Mouse (Mus musculus): ENCODE results near the gene Trex1. TPM values are rescaled to one million over a fixed set of nuclear protein-coding genes. Genes with fewer than 3 reads are reported as not detected.

Trex1 gene
- 7.1 and 7.5 TPM in 2 replicates for polyA plus RNA-seq (2016; fragmentation: Nextera tagmentation; extraction: Ambion mirVana)

DNA sequence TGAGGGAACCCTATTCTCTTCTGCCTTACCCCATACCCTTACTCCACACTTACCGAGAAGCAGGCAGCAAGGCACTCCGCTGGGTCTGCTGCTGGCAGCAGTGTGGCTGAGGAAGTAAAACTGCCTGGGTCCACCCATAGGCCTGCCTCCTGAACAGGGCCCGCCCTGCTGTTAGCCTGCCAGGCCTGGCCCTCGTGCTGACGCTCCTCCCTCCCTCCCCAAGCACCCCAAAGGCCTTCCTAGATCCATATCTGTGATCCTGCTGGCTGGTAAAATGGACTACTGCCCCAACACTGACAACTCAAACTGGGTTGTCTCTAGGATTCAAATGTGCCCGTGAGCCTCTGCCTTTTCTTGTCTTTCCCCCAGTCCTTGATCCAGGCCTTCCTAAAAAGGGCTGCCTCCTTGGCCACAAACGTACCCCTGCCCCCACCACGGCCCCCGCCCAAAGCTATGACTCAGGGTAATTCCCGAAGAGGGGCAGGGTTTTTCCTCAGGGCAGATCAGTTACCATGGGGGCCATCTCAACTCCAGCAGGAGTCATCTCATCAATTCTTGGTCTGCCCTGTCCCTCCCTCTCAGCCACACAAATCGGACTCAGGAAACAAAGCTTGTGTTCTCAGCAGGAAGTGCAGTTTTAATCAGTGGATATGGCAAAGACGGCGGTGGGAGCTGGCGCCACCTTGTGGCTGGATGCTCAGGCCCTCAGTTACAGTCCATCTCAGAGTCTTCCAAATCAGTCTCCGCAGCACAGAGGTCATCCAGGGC, at the start of gene Trex1:
Gene Trex1 (minus strand): TSS at position 599 of the 768 bp plus-strand sequence.
- peak; percentile 74 for ATAC-seq (ENCODE audit: insufficient number of reproducible peaks, insufficient read depth, low FRiP score, low TSS enrichment, low read depth)
- 28% methylated on average over 15 of the region's 15 CpGs for WGBS
- H3K9ac ChIP-seq (replicated peaks) = peak within 1 kb of the TSS; percentile 60
- peaks cover 80% of the 10 kb centered on the region for H3K36me3 ChIP-seq
- no peaks in the 10 kb centered on the region for H3K9me3 ChIP-seq
- H3K4me3 ChIP-seq (replicated peaks) = peak within 1 kb of the TSS; percentile 33
- H3K4me2 ChIP-seq = peak within 1 kb of the TSS; percentile 52
- H3K4me1 ChIP-seq (replicated peaks) = peaks cover 18% of the 10 kb centered on the region
- H3K27ac ChIP-seq = peak within 1 kb of the TSS; percentile 80
- no peaks in the 10 kb centered on the region for H3K27me3 ChIP-seq

DNA sequence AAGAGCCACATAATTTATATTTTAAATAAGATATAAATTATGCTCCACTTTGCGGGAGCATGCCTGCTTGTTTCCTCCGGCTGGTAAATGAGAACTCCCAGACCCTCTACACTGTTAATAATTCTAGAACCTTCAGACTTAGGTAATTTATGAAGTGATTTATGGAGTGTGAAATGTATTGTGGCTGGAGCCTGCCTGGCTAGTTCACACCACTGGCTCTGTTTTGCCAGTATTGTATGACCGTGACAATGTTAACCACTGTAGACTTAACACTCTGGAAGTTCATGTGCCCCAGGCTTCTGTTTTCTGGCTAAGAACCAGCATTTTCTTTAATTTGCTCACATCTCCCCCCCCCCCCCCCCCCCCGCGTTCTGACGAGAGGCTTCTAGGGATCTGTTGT, 47.8 kb upstream of the Trex1 start:
- Histone ChIP-seq H3K4me2 (no peak overlapping the region), H3K27me3 (no peaks in the 10 kb centered on the region), H3K27ac (peak overlapping the region; percentile 42), H3K36me3 (peaks cover 96% of the 10 kb centered on the region), H3K4me3 (replicated peaks) (no peak overlapping the region), H3K9ac (replicated peaks) (no peak overlapping the region), H3K9me3 (no peaks in the 10 kb centered on the region), H3K4me1 (replicated peaks) (peaks cover 29% of the 10 kb centered on the region)
- ATAC-seq (ENCODE audit: insufficient number of reproducible peaks, insufficient read depth, low FRiP score, low TSS enrichment, low read depth) = no peak; the same call in 1 of the 2 replicates
- 29% methylated on average over 5 of the region's 6 CpGs for WGBS

DNA sequence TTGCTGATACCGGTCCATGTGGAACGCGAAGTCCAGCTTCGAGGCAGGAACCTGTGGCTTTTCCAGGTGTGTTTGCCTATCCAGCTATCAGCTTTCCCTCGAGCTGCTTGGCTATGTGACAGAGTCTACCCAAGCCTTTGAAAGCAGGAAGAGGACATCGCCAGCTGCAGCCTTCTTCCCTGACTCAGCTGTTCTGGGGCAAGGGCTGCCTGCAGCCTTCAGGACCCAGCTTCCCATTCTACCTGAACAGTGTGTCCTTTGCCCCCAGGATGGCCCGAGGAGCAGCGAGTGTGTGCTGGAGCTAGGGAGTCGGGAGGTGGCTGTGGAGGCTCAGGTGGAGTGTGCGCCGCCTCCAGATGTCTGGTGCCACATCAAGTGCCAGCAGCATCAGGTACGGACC, 46.1 kb upstream of the Trex1 start:
- Histone ChIP-seq H3K4me2 (no peak overlapping the region), H3K9me3 (no peaks in the 10 kb centered on the region), H3K36me3 (peaks cover 95% of the 10 kb centered on the region), H3K27ac (no peak overlapping the region), H3K27me3 (no peaks in the 10 kb centered on the region), H3K9ac (replicated peaks) (no peak overlapping the region), H3K4me3 (replicated peaks) (no peak overlapping the region), H3K4me1 (replicated peaks) (peaks cover 29% of the 10 kb centered on the region)
- ATAC-seq (ENCODE audit: insufficient number of reproducible peaks, insufficient read depth, low FRiP score, low TSS enrichment, low read depth) = no peak
- 90% methylated on average over 12 of the region's 12 CpGs for WGBS

DNA sequence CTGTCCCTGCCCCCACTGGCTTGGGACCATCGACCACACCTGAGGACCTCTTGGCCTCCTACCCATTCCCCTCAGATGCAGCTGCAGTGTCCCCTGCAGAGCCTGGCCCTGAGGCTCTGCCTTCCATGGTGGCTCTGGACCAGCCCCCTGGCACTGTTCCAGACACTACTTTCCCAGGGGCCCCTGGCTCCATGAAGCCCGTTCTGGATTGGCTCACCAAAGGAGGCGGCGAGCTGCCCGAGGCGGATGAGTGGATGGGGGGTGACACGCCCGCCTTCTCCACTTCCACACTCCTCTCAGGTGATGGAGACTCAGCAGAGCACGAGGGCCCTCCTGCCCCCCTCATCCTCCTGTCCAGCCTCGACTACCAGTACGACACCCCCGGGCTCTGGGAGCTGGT, 45.5 kb upstream of the Trex1 start:
- WGBS = 82% methylated on average over 12 of the region's 12 CpGs
- Histone ChIP-seq H3K9ac (replicated peaks) (no peak overlapping the region), H3K4me2 (no peak overlapping the region), H3K9me3 (no peaks in the 10 kb centered on the region), H3K36me3 (peaks cover 95% of the 10 kb centered on the region), H3K4me1 (replicated peaks) (peaks cover 29% of the 10 kb centered on the region), H3K27me3 (no peaks in the 10 kb centered on the region), H3K27ac (no peak overlapping the region), H3K4me3 (replicated peaks) (no peak overlapping the region)
- ATAC-seq (ENCODE audit: insufficient number of reproducible peaks, insufficient read depth, low FRiP score, low TSS enrichment, low read depth) = no peak

DNA sequence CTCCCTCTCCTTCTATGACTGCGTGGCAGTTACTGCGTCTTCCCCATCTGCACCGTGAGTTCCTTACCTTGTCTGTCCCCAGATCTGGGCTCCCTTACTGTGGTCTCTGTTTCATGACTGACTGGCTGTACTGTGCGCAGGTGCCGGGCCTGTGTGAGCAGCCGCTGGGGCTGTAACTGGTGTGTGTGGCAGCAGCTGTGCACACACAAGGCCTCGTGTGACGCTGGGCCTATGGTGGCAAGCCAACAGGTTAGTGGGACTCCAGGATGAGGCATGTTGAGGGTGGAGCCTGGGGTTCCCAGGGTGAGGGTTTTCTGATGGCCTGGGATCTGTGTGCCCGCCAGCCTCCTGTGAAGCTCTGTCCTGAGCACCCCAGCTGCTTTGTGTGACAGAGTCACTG, 44.5 kb upstream of the Trex1 start:
- no peaks in the 10 kb centered on the region for H3K9me3 ChIP-seq
- ATAC-seq (ENCODE audit: insufficient number of reproducible peaks, insufficient read depth, low FRiP score, low TSS enrichment, low read depth) = no peak
- peaks cover 95% of the 10 kb centered on the region for H3K36me3 ChIP-seq
- WGBS = 89% methylated on average over 9 of the region's 9 CpGs
- no peak overlapping the region for H3K4me2 ChIP-seq
- H3K27me3 ChIP-seq = no peaks in the 10 kb centered on the region
- no peak overlapping the region for H3K9ac ChIP-seq (replicated peaks)
- H3K27ac ChIP-seq = no peak overlapping the region; the same call in 1 of the 2 replicates
- H3K4me1 ChIP-seq (replicated peaks) = peaks cover 36% of the 10 kb centered on the region
- H3K4me3 ChIP-seq (replicated peaks) = no peak overlapping the region

DNA sequence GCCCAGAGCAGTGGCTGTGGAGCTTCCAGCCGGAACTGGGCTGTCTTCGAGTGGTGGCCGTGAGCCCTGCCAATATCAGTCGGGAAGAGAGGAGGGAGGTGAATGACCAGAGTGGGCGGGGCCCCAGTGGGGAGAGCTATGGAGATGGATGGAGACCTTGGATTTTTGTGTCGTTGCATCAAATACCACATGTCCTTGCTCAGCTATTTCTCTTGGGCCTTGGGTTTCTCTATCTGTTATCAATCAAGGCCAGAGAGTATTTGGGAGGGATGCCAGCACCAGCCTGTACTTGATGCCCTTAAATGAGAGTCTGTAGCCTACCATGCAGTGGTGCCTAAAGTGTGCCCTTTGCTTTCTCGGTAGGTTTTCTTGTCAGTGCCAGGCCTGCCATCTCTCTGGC, 43.7 kb upstream of the Trex1 start:
- Histone ChIP-seq H3K4me2 (no peak overlapping the region), H3K36me3 (peaks cover 90% of the 10 kb centered on the region), H3K4me3 (replicated peaks) (no peak overlapping the region), H3K27me3 (no peaks in the 10 kb centered on the region), H3K9me3 (no peaks in the 10 kb centered on the region), H3K4me1 (replicated peaks) (peaks cover 44% of the 10 kb centered on the region), H3K9ac (replicated peaks) (no peak overlapping the region), H3K27ac (no peak overlapping the region)
- WGBS = 82% methylated on average over 7 of the region's 7 CpGs
- no peak for ATAC-seq (ENCODE audit: insufficient number of reproducible peaks, insufficient read depth, low FRiP score, low TSS enrichment, low read depth)

DNA sequence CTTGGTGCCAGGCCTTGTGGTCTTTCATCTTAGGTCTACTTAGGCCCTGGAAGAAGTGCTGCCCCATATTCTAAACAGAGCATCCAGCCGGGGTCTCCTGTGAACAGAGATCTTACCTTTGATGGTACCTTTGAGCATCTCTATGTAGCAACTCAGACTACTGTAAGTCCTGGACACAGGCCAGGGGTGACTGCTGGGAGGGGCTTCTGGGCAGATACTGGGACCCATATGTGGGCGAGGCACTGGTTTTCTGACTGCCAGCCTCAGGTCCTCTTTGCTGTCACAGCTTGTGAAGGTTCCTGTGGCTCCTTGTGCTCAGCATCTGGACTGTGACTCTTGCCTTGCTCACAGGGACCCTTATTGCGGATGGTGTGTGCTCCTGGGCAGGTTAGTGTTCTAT, 43.0 kb upstream of the Trex1 start:
- H3K4me1 ChIP-seq (replicated peaks) = peaks cover 46% of the 10 kb centered on the region
- H3K9me3 ChIP-seq = no peaks in the 10 kb centered on the region
- H3K9ac ChIP-seq (replicated peaks) = 0 out of 2 replicates have a peak overlapping the region, but pooled peaks have one; percentile 4
- no peaks in the 10 kb centered on the region for H3K27me3 ChIP-seq
- no peak overlapping the region for H3K4me2 ChIP-seq
- 92% methylated on average over 3 of the region's 3 CpGs for WGBS
- H3K27ac ChIP-seq = no peak overlapping the region
- peaks cover 83% of the 10 kb centered on the region for H3K36me3 ChIP-seq
- no peak for ATAC-seq (ENCODE audit: insufficient number of reproducible peaks, insufficient read depth, low FRiP score, low TSS enrichment, low read depth)
- no peak overlapping the region for H3K4me3 ChIP-seq (replicated peaks)

DNA sequence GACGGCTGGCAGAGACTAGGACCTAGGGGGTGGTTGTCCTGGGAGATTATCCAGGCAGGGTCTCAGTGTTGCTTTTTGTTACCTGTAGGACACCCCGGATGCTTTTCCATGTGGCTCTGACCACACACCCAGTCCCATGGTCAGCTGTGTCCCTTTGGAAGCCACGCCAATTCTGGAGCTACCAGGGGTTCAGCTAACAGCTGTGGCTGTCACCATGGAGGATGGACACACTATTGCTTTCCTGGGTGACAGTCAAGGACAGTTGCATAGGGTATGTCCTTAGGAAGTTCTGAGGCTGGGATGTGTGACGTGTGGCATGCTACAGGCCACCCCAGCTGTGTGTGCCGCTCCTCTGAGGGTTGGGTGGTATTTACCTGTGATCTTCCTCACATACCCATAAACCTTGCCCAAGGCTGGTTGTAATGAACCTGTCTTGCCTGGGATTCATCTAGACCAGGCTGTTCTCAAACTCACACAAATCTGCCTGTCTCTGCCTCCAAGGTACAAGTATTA, 42.5 kb upstream of the Trex1 start:
- WGBS = 91% methylated on average over 5 of the region's 5 CpGs
- H3K36me3 ChIP-seq = peaks cover 81% of the 10 kb centered on the region
- ATAC-seq (ENCODE audit: insufficient number of reproducible peaks, insufficient read depth, low FRiP score, low TSS enrichment, low read depth) = no peak

DNA sequence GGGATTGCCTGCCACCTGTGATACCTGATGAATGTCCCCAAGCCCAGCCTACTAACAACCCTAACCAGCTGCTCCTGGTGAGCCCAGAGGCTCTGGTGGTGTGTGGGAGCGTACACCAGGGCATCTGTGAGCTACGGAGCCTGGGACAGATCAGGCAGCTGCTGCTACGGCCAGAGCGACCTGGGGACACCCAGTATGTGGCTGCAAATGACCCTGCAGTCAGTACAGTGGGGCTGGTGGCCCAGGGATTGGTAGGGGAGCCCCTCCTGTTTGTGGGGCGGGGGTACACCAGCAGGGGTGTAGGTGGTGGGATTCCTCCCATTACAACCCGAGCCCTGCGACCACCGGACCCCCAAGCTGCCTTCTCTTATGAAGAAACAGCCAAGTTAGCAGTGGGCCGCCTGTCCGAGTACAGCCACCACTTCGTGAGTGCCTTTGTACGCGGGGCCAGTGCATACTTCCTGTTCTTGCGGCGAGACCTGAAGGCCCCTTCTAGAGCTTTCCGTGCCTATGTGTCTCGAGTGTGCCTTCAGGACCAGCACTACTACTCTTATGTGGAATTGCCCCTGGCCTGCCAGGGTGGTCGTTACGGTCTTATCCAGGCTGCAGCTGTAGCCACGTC, 40.9 kb upstream of the Trex1 start:
- no peak for ATAC-seq (ENCODE audit: insufficient number of reproducible peaks, insufficient read depth, low FRiP score, low TSS enrichment, low read depth)
- H3K4me3 ChIP-seq (replicated peaks) = no peak overlapping the region
- no peaks in the 10 kb centered on the region for H3K27me3 ChIP-seq
- 0 out of 2 replicates have a peak overlapping the region, but pooled peaks have one; percentile 23 for H3K27ac ChIP-seq
- no peak overlapping the region for H3K9ac ChIP-seq (replicated peaks)
- no peak overlapping the region for H3K4me2 ChIP-seq
- H3K4me1 ChIP-seq (replicated peaks) = peaks cover 44% of the 10 kb centered on the region
- peaks cover 65% of the 10 kb centered on the region for H3K36me3 ChIP-seq
- H3K9me3 ChIP-seq = no peaks in the 10 kb centered on the region
- 85% methylated on average over 20 of the region's 20 CpGs for WGBS

More for the DNA sequence above, 42.5 kb upstream of the Trex1 start:
- Histone ChIP-seq H3K4me2 (no peak overlapping the region), H3K4me1 (replicated peaks) (peaks cover 47% of the 10 kb centered on the region), H3K27me3 (no peaks in the 10 kb centered on the region), H3K4me3 (replicated peaks) (no peak overlapping the region), H3K9me3 (no peaks in the 10 kb centered on the region), H3K9ac (replicated peaks) (no peak overlapping the region), H3K27ac (no peak overlapping the region)

DNA sequence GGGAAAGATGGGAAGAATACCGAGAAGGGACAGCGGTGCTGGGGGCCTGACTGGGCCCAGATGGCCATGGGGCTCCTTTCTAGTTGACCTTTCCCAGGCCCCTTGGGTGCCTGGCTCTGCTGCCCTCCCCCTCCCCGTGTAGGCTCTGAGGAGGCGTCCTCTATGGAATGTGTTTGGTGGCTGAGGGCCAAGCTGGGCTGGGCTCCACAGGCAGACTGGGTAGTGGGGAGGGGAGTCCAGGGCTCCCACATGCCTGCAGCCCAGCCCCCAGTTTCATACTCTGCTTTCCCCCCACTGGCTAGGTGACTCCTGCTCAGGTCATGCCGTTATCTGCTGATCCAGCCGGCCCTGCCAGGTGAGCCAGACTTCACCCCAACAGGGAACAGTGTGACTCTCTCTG, 39.4 kb upstream of the Trex1 start:
- H3K27ac ChIP-seq = peak overlapping the region; percentile 100
- peaks cover 51% of the 10 kb centered on the region for H3K36me3 ChIP-seq
- peak overlapping the region; percentile 93 for H3K4me2 ChIP-seq
- 57% methylated on average over 5 of the region's 6 CpGs for WGBS
- H3K27me3 ChIP-seq = no peaks in the 10 kb centered on the region
- H3K4me1 ChIP-seq (replicated peaks) = peaks cover 45% of the 10 kb centered on the region
- ATAC-seq (ENCODE audit: insufficient number of reproducible peaks, insufficient read depth, low FRiP score, low TSS enrichment, low read depth) = no peak
- no peaks in the 10 kb centered on the region for H3K9me3 ChIP-seq
- H3K9ac ChIP-seq (replicated peaks) = peak overlapping the region; percentile 42
- H3K4me3 ChIP-seq (replicated peaks) = peak overlapping the region; percentile 11; the same call in 1 of the 2 replicates

DNA sequence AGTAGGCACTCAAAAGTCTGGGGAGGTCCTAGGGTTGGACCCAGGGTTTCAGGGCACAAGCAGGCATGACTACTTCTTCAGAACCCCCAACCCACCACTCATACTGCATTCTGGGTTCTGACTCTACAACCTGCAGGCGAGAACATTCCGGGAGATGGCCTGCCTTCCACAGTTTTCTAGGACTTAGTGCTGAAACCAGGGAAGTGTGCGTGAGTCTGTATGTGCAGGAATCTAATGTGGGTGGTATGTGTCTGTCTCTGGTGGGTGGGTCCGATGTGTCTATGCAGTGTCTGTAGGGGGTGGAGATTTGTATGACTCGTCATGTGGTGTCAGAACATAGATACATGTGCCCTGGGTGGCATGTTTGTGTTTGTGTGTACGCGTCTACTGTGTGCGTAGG, 38.8 kb upstream of the Trex1 start:
- H3K4me1 ChIP-seq (replicated peaks) = peaks cover 50% of the 10 kb centered on the region
- H3K36me3 ChIP-seq = peaks cover 45% of the 10 kb centered on the region
- H3K27ac ChIP-seq = peak overlapping the region; percentile 100
- H3K9ac ChIP-seq (replicated peaks) = no peak overlapping the region; the same call in 1 of the 2 replicates
- H3K27me3 ChIP-seq = no peaks in the 10 kb centered on the region
- whole genome bisulfite sequencing = 92% methylated on average over 8 of the region's 8 CpGs
- ATAC-seq (ENCODE audit: insufficient number of reproducible peaks, insufficient read depth, low FRiP score, low TSS enrichment, low read depth) = no peak
- peak overlapping the region; percentile 77 for H3K4me3 ChIP-seq (replicated peaks)
- H3K9me3 ChIP-seq = no peaks in the 10 kb centered on the region
- peak overlapping the region; percentile 93 for H3K4me2 ChIP-seq

All from limb, embryonic 12.5 days (tissue).